ENCODE assay signal across 8 mouse cellular contexts in genomic region chr4:82541894-82542510, GRCm38 (mm10).
DNase-seq lines count a peak whose midpoint lies in the region; ATAC-seq and TF ChIP-seq lines count a peak whose summit lies in the region.

No protein-coding gene starts in this region.

- TF ChIP-seq CTCF in C2C12 (IDR thresholded peaks at IDR 0.05; ENCODE audit: control insufficient read depth, insufficient read depth, insufficient read length), result peak; percentile 13
- TF ChIP-seq CTCF in kidney, postnatal 0 days (IDR thresholded peaks at IDR 0.05; ENCODE audit: low read depth), result peak; percentile 90

- H3ac ChIP-seq in C2C12 (ENCODE audit: control insufficient read depth, insufficient read length, low read depth), result no peak overlapping the region

- H3K9ac ChIP-seq in embryonic facial prominence, embryonic 13.5 days, result no peak overlapping the region
- H3K9ac ChIP-seq in heart, embryonic 15.5 days, result no peak overlapping the region
- H3K9ac ChIP-seq in kidney, postnatal 0 days (ENCODE audit: low read depth, low read length), result no peak overlapping the region
- H3K9ac ChIP-seq in liver, embryonic 11.5 days (ENCODE audit: low read depth, low read length), result no peak overlapping the region
- no peak overlapping the region for H3K9ac ChIP-seq in neural tube, embryonic 14.5 days (replicated peaks; ENCODE audit: low read depth, low read length)

- H3K79me3 ChIP-seq in C2C12 (ENCODE audit: low read depth), result no peaks in the 10 kb centered on the region

- 0 out of 2 replicates have a peak overlapping the region, but pooled peaks have one; percentile 18 for H3K27ac ChIP-seq in embryonic facial prominence, embryonic 13.5 days
- H3K27ac ChIP-seq in heart, embryonic 15.5 days, result peak overlapping the region; percentile 41
- no peak overlapping the region for H3K27ac ChIP-seq in kidney, postnatal 0 days
- no peak overlapping the region for H3K27ac ChIP-seq in liver, embryonic 11.5 days (ENCODE audit: low read depth, low read length)
- no peak overlapping the region for H3K27ac ChIP-seq in neural tube, embryonic 14.5 days (ENCODE audit: low read depth, low read length)

- no peaks in the 10 kb centered on the region for H3K79me2 ChIP-seq in C2C12 (ENCODE audit: control insufficient read depth, insufficient read depth)

- H3K4me2 ChIP-seq in embryonic facial prominence, embryonic 13.5 days, result no peak overlapping the region
- H3K4me2 ChIP-seq in heart, embryonic 15.5 days, result no peak overlapping the region
- no peak overlapping the region for H3K4me2 ChIP-seq in kidney, postnatal 0 days (ENCODE audit: low read length)
- H3K4me2 ChIP-seq in liver, embryonic 11.5 days, result no peak overlapping the region
- H3K4me2 ChIP-seq in neural tube, embryonic 14.5 days (ENCODE audit: low read depth, low read length), result no peak overlapping the region

- H3K27me3 ChIP-seq in C2C12 (ENCODE audit: control insufficient read depth, insufficient read depth, insufficient read length), result no peaks in the 10 kb centered on the region
- H3K27me3 ChIP-seq in embryonic facial prominence, embryonic 13.5 days, result no peaks in the 10 kb centered on the region
- H3K27me3 ChIP-seq in heart, embryonic 15.5 days, result no peaks in the 10 kb centered on the region
- peaks cover 25% of the 10 kb centered on the region for H3K27me3 ChIP-seq in kidney, postnatal 0 days (ENCODE audit: insufficient read depth, low read length)
- peaks cover 25% of the 10 kb centered on the region for H3K27me3 ChIP-seq in liver, embryonic 11.5 days (replicated peaks; ENCODE audit: control insufficient read depth, insufficient read depth, low read length)
- no peaks in the 10 kb centered on the region for H3K27me3 ChIP-seq in neural tube, embryonic 14.5 days (ENCODE audit: control insufficient read depth, insufficient read depth, low read length)

- peaks cover 56% of the 10 kb centered on the region for H3K4me1 ChIP-seq in embryonic facial prominence, embryonic 13.5 days
- peaks cover 42% of the 10 kb centered on the region for H3K4me1 ChIP-seq in heart, embryonic 15.5 days (replicated peaks)
- H3K4me1 ChIP-seq in kidney, postnatal 0 days (replicated peaks; ENCODE audit: insufficient read depth, low read length), result peaks cover 7% of the 10 kb centered on the region; the same call in 1 of the 2 replicates
- no peaks in the 10 kb centered on the region; the same call in 1 of the 2 replicates for H3K4me1 ChIP-seq in liver, embryonic 11.5 days (replicated peaks; ENCODE audit: control insufficient read depth, insufficient read depth, low read length)
- H3K4me1 ChIP-seq in neural tube, embryonic 14.5 days (ENCODE audit: control insufficient read depth, insufficient read depth, low read length), result peaks cover 11% of the 10 kb centered on the region

- no peak overlapping the region for H3K4me3 ChIP-seq in C2C12 (ENCODE audit: insufficient read depth, poor library complexity, severe bottlenecking)
- no peak overlapping the region for H3K4me3 ChIP-seq in embryonic facial prominence, embryonic 13.5 days
- no peak overlapping the region for H3K4me3 ChIP-seq in heart, embryonic 15.5 days
- H3K4me3 ChIP-seq in kidney, postnatal 0 days (replicated peaks; ENCODE audit: low read depth, low read length), result no peak overlapping the region
- no peak overlapping the region for H3K4me3 ChIP-seq in liver, embryonic 11.5 days (ENCODE audit: low read depth, low read length)
- H3K4me3 ChIP-seq in neural tube, embryonic 14.5 days (ENCODE audit: low read depth, low read length), result no peak overlapping the region

- no peaks in the 10 kb centered on the region for H3K36me3 ChIP-seq in C2C12 (ENCODE audit: control insufficient read depth, insufficient read depth)
- no peaks in the 10 kb centered on the region for H3K36me3 ChIP-seq in embryonic facial prominence, embryonic 13.5 days
- H3K36me3 ChIP-seq in heart, embryonic 15.5 days, result no peaks in the 10 kb centered on the region
- no peaks in the 10 kb centered on the region for H3K36me3 ChIP-seq in kidney, postnatal 0 days (ENCODE audit: insufficient read depth, low read length)
- H3K36me3 ChIP-seq in liver, embryonic 11.5 days (ENCODE audit: control insufficient read depth, insufficient read depth, low read length), result no peaks in the 10 kb centered on the region
- no peaks in the 10 kb centered on the region for H3K36me3 ChIP-seq in neural tube, embryonic 14.5 days (ENCODE audit: control insufficient read depth, insufficient read depth, low read length)

- 26% methylated on average over 7 of the region's 7 CpGs for WGBS in embryonic facial prominence, embryonic 13.5 days
- 33% methylated on average over 7 of the region's 7 CpGs for WGBS in heart, embryonic 15.5 days
- WGBS in kidney, postnatal 0 days, result 32% methylated on average over 7 of the region's 7 CpGs
- WGBS in liver, embryonic 11.5 days, result 31% methylated on average over 7 of the region's 7 CpGs
- 30% methylated on average over 7 of the region's 7 CpGs for WGBS in neural tube, embryonic 14.5 days

- peak; percentile 51 for DNase-seq in adrenal gland, postnatal 25 days
- DNase-seq in kidney, postnatal 0 days (ENCODE audit: low spot score), result peak; percentile 94
- no peak for DNase-seq in liver, embryonic 11.5 days (ENCODE audit: low spot score)
- peak; percentile 84 for DNase-seq in yolk sac, embryonic 10.5 days (ENCODE audit: low spot score)

- 0 out of 2 replicates have a peak, but pooled peaks have one; percentile 32 for ATAC-seq in embryonic facial prominence, embryonic 13.5 days (ENCODE audit: insufficient number of reproducible peaks, insufficient read depth, low FRiP score, low TSS enrichment, low read depth)
- peak; percentile 52; the same call in 1 of the 2 replicates for ATAC-seq in heart, embryonic 15.5 days (replicated peaks; ENCODE audit: insufficient number of reproducible peaks, insufficient read depth, low FRiP score, low read depth)
- ATAC-seq in kidney, postnatal 0 days (replicated peaks; ENCODE audit: low FRiP score, low read depth), result peak; percentile 66; the same call in 1 of the 2 replicates
- ATAC-seq in liver, embryonic 11.5 days (replicated peaks; ENCODE audit: low FRiP score), result 0 out of 2 replicates have a peak, but pooled peaks have one; percentile 29
- ATAC-seq in neural tube, embryonic 14.5 days (ENCODE audit: low read depth), result peak; percentile 87; the same call in 1 of the 2 replicates

- H3K9me3 ChIP-seq in embryonic facial prominence, embryonic 13.5 days, result no peaks in the 10 kb centered on the region
- H3K9me3 ChIP-seq in heart, embryonic 15.5 days (replicated peaks), result no peaks in the 10 kb centered on the region
- H3K9me3 ChIP-seq in kidney, postnatal 0 days (replicated peaks; ENCODE audit: low read length), result no peaks in the 10 kb centered on the region
- H3K9me3 ChIP-seq in liver, embryonic 11.5 days (ENCODE audit: control insufficient read depth, low read length), result no peaks in the 10 kb centered on the region
- H3K9me3 ChIP-seq in neural tube, embryonic 14.5 days (ENCODE audit: control insufficient read depth, low read length), result no peaks in the 10 kb centered on the region

TF ChIP-seq in C2C12, 6 proteins besides CTCF, POLR2A, EP300 and RAD21:
- TF ChIP-seq CEBPB (IDR thresholded peaks at IDR 0.05; ENCODE audit: low read depth) (no peak), FOSL1 (IDR thresholded peaks at IDR 0.05; ENCODE audit: insufficient read depth, low read length, poor library complexity, severe bottlenecking) (no peak), MYOD1 (IDR thresholded peaks at IDR 0.05; ENCODE audit: control insufficient read depth, insufficient read length, low read depth) (no peak), MYOG (IDR thresholded peaks at IDR 0.05; ENCODE audit: control insufficient read depth, extremely low read depth, insufficient read length) (no peak), MAX (IDR thresholded peaks at IDR 0.05) (no peak), USF1 (IDR thresholded peaks at IDR 0.05; ENCODE audit: low read depth) (no peak)
TF ChIP-seq in C2C12: peak in this region for 0.

Comparison
In these comparisons a context has a peak if more than half of its experiments do, and no peak if none do; other contexts are left out.
1. ATAC-seq: peak in every context shown above with its lines; median percentile 87 in neural tube, embryonic 14.5 days; 66 in kidney, postnatal 0 days; 52 in heart, embryonic 15.5 days; 32 in embryonic facial prominence, embryonic 13.5 days; 29 in liver, embryonic 11.5 days.
2. H3K27ac ChIP-seq: peak in embryonic facial prominence, embryonic 13.5 days (single experiment) and heart, embryonic 15.5 days (single experiment); none in kidney, postnatal 0 days (single experiment), liver, embryonic 11.5 days (single experiment) and neural tube, embryonic 14.5 days (single experiment).